Mouse (Mus musculus) intestine, embryonic 15.5 days (tissue): ENCODE data around the gene Senp8. TPM values are rescaled to one million over a fixed set of nuclear protein-coding genes. Genes with fewer than 3 reads are reported as not detected.
A peak's percentile ranks its signal among the peaks of the same experiment; 100 is the strongest.
"Not testable (repeated sequence)": the region's sequence is repeated elsewhere in the genome, so short reads cannot be mapped to it uniquely, and the experiment has no call there.

Experiments used
- ATAC-seq: fragments of 200-750 bp; cut with Nextera tagmentation; 2 replicates; pipeline ENCODE4 v1.8.0; 2017; ENCODE audit warnings: moderate TSS enrichment, moderate library complexity
- H3K27ac ChIP-seq: fragments of 300-500 bp; sonication (generic); 2 replicates; pipeline ENCODE4 v1.5.1; 2015; ENCODE audit warnings: mild to moderate bottlenecking, inconsistent platforms
- H3K27me3 ChIP-seq: fragments of 300-500 bp; sonication (generic); replicated peaks from 2 replicates; pipeline ENCODE4 v1.6.1; 2015; ENCODE audit warnings: inconsistent platforms
- H3K36me3 ChIP-seq: fragments of 300-500 bp; sonication (generic); 2 replicates; pipeline ENCODE4 v1.6.1; 2015; ENCODE audit warnings: inconsistent platforms
- H3K4me1 ChIP-seq: fragments of 300-500 bp; sonication (generic); replicated peaks from 2 replicates; pipeline ENCODE4 v1.6.1; 2015; ENCODE audit warnings: inconsistent platforms
- H3K4me2 ChIP-seq: fragments of 300-500 bp; sonication (generic); replicated peaks from 2 replicates; pipeline ENCODE4 v1.6.1; 2015; ENCODE audit warnings: mild to moderate bottlenecking, inconsistent platforms
- H3K4me3 ChIP-seq: fragments of 300-500 bp; sonication (generic); replicated peaks from 2 replicates; pipeline ENCODE4 v1.5.1; 2015; ENCODE audit warnings: inconsistent platforms
- H3K9ac ChIP-seq: fragments of 300-500 bp; sonication (generic); 2 replicates; pipeline ENCODE4 v1.6.1; 2015; ENCODE audit warnings: inconsistent platforms
- H3K9me3 ChIP-seq: fragments of 300-500 bp; sonication (generic); 2 replicates; pipeline ENCODE4 v1.6.1; 2016; ENCODE audit warnings: inconsistent platforms
- WGBS: fragments of 180-500 bp; shearing (Covaris S2); methylation state at CpG from one replicate; pipeline ENCODE4 v1.1.7; 2015; 5-methylcytosine and 5-hydroxymethylcytosine counted together
- polyA plus RNA-seq: library from polyadenylated mRNA; unstranded; fragments of >200 nt; fragmentation: Nextera tagmentation; extraction: Ambion mirVana; gene quantifications from 2 replicates; pipeline ENCODE4 v1.2.1, GENCODE M21; 2015

Senp8 gene
- 11.2 and 12.0 TPM in 2 replicates for polyA plus RNA-seq

DNA sequence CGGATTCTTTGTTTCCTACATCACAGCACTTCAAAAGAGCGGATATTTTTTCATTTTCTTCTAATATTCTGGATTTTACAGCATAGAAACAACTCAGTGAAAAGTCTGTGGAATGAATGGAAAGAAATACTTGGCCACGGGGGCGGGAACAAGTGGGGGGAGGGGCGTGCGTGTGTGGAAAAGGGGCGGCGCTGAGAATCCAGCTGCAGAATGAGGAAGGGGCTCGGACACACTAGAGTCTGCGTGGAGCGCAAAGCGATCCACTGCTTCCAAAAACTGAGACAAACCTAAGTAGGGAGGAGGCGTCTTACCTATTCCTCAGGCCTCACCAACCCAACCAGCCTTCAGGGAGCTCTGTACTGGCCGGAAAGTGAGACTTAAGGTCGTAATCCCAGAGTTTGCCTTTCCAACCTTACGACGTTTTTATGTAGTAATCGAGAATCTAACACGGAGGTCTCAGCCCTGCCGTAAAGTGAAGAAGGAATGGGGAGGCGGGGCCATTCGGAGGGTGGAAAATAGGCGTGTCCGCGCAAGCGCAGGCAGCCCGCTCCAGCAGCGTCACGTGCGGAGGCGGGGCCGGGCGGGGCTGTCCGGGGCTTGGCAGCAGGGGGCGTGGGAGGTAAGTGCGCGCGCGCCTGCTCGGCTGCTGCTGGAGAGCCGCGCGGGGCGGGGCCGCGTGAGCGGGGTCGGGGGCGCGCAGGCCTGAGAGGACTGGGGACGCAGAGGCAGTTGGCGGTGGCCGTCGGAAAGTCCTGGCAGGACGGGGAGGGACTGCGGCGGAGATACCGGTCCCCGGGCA, at the start of gene Senp8, which contains the start of gene Myo9a:
Senp8 (minus strand) TSS at position 444 of the 799 bp plus-strand sequence.
Myo9a (plus strand) TSS at position 630 of the 799 bp plus-strand sequence.
- peak within 1 kb of the TSS; percentile 94 for H3K4me3 ChIP-seq
- H3K27ac ChIP-seq = peak within 1 kb of the TSS; percentile 95
- H3K27me3 ChIP-seq = no peaks in the 10 kb centered on the region
- H3K4me1 ChIP-seq = peaks cover 4% of the 10 kb centered on the region; the same call in 1 of the 2 replicates
- H3K9ac ChIP-seq = peak within 1 kb of the TSS; percentile 84
- peak; percentile 97 for ATAC-seq
- H3K4me2 ChIP-seq = peak within 1 kb of the TSS; percentile 76
- no peaks in the 10 kb centered on the region for H3K9me3 ChIP-seq
- under 1% methylated on average over 59 of the region's 59 CpGs for WGBS
- H3K36me3 ChIP-seq = no peaks in the 10 kb centered on the region

DNA sequence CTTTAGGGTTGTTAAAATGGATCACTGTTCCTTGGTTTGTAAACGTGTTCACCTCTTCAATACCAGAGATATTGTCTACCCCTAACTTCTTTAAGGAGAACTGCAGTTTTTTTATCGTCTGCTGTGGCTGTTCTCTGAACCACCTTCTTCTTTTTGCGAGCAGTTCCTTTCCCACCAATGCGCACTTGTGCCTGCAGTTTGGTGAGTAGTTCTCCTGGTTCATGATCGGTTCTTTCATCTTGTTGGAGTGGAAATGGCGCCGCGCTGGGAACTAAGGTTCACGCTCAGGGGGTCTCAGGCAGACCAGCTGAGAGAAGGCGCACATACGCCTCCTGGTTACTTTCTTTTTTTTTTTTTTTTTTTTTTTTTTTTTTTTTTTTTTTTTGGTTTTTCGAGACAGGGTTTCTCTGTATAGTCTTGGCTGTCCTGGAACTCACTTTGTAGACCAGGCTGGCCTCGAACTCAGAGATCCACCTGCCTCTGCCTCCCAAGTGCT, 16.5 kb upstream of the Senp8 start:
- H3K9ac ChIP-seq, H3K9me3 ChIP-seq, H3K27me3 ChIP-seq, H3K4me1 ChIP-seq, H3K36me3 ChIP-seq, ATAC-seq, H3K4me2 ChIP-seq, H3K4me3 ChIP-seq, H3K27ac ChIP-seq: not testable (repeated sequence)
- WGBS = 84% methylated on average over 12 of the region's 13 CpGs

DNA sequence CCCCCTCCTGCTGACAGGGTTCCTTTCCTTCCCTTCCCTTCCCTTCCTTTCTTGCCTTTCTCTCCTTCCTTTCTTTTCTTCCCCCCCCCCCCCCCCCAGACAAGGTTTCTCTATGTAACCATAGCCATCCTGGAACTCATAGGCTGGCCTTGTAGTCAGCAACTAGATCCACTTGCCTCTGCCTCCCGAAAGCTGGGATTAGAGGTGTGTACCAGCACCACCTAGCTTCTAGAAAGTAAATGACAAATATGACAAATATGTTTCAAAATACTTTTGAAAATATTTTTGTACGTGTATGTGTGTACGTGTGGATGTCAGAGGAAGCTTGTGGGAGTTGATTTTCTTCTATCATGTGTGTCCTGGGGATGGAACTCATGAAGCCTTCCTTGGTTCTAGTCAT, 10.0 kb upstream of the Senp8 start:
- H3K4me1 ChIP-seq = no peaks in the 10 kb centered on the region
- H3K27me3 ChIP-seq = no peaks in the 10 kb centered on the region
- H3K4me3 ChIP-seq = no peak overlapping the region
- no peaks in the 10 kb centered on the region for H3K9me3 ChIP-seq
- H3K9ac ChIP-seq = no peak overlapping the region
- H3K4me2 ChIP-seq = no peak overlapping the region
- WGBS = 76% methylated on average over 3 of the region's 3 CpGs
- H3K27ac ChIP-seq = no peak overlapping the region
- ATAC-seq = no peak
- H3K36me3 ChIP-seq = no peaks in the 10 kb centered on the region

DNA sequence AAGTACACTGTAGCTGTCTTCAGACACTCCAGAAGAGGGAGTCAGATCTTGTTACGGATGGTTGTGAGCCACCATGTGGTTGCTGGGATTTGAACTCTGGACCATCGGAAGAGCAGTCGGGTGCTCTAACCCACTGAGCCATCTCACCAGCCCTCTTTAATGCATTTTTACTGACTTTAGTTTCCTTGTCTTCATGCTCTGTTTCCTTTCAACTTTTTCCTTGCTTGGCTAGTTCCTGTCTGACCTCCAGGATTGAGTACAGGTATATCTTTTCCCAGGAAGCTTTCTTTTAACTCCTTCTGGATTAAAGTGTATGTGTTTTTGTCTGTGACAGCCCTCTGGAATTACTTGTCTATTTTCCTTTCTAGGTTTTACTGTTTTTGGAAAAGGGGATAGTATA, 6.5 kb upstream of the Senp8 start:
- H3K9me3 ChIP-seq, H3K4me3 ChIP-seq, H3K27me3 ChIP-seq, H3K36me3 ChIP-seq, ATAC-seq, H3K27ac ChIP-seq, H3K9ac ChIP-seq, H3K4me2 ChIP-seq, H3K4me1 ChIP-seq: not testable (repeated sequence)
- 90% methylated on average over 3 of the region's 3 CpGs for WGBS

DNA sequence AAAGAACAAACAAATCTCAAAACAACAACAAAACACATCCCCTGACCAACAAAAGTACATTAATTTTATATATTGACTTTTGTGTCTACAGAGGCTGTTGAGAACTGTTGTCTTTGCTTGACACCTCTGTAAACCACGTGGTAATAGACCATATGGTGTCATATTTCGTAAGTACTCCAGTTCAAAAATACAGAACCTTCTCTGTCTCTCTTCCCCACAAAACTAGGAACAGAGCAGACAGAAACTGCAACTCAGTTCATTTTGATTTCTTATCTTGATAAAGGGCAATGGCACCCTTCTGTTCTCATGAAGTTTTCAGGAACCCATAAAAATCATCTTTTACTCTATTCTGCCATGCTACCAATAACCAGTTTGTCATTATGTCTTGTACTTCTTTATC, 4.7 kb upstream of the Senp8 start:
- Histone ChIP-seq H3K4me1 (0 out of 2 replicates have a peak, but pooled peaks cover 2% of the 10 kb centered on the region), H3K27ac (no peak overlapping the region), H3K9ac (no peak overlapping the region), H3K4me2 (no peak overlapping the region), H3K36me3 (no peaks in the 10 kb centered on the region), H3K27me3 (no peaks in the 10 kb centered on the region), H3K4me3 (no peak overlapping the region), H3K9me3 (no peaks in the 10 kb centered on the region)
- ATAC-seq = no peak
- 56% methylated on average over 2 of the region's 2 CpGs for WGBS

DNA sequence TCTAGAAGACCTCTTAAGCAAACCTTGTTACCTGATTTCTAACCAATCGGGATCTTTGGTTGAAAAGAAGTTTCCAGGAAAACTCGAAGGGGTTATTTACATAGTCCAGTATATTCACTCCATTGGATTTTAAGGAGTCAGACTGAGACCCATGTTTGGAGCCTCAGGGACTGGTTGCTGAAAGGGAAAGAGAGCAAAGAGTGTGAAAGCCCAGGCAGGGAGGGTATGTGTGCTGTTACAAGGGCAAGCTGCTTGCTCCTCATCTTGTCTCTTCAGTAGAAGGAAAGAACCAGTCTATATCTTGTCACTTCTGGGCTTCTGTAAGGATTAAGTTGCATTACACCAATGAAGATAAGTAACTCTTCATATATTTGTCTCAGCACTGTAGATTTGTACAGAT, 1.5 kb upstream of the Senp8 start:
- Histone ChIP-seq H3K4me3 (peak overlapping the region; percentile 94), H3K4me2 (peak overlapping the region; percentile 76), H3K27ac (no peak overlapping the region), H3K9me3 (no peaks in the 10 kb centered on the region), H3K27me3 (no peaks in the 10 kb centered on the region), H3K36me3 (no peaks in the 10 kb centered on the region), H3K4me1 (peaks cover 4% of the 10 kb centered on the region; the same call in 1 of the 2 replicates), H3K9ac (peak overlapping the region; percentile 84)
- 2% methylated on average over 2 of the region's 2 CpGs for WGBS
- ATAC-seq = no peak

DNA sequence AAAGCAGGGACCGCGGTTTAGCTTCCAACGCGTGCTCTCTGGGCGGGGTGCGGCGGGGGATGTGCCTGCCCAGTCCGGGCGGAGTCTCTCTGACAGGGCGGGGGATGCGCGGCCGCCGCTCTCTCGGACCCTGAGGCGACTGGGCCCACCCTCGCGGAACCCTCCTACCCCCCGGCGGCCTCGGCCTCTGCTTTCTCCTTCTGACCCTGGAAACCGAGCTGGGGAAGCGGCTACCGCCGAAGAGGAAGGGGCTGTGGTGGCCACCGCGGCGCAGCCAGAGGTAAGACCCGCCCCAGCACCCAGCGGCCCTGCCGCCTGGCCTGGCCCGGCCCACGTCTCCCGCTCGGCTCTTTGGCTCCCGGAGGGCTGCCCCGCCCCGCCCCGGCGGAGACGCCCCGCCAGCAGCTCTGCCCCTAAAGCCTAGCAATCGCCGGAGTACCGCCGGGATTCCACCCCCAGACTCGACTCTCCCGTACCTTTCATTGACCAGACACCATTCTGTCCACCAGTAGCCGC, 614 bp upstream of the Senp8 start:
- Histone ChIP-seq H3K36me3 (no peaks in the 10 kb centered on the region), H3K9ac (peak overlapping the region; percentile 84), H3K4me3 (peak overlapping the region; percentile 94), H3K4me1 (peaks cover 4% of the 10 kb centered on the region; the same call in 1 of the 2 replicates), H3K9me3 (no peaks in the 10 kb centered on the region), H3K27me3 (no peaks in the 10 kb centered on the region), H3K27ac (peak overlapping the region; percentile 95), H3K4me2 (peak overlapping the region; percentile 76)
- ATAC-seq = peak; percentile 98
- WGBS = under 1% methylated on average over 48 of the region's 49 CpGs

DNA sequence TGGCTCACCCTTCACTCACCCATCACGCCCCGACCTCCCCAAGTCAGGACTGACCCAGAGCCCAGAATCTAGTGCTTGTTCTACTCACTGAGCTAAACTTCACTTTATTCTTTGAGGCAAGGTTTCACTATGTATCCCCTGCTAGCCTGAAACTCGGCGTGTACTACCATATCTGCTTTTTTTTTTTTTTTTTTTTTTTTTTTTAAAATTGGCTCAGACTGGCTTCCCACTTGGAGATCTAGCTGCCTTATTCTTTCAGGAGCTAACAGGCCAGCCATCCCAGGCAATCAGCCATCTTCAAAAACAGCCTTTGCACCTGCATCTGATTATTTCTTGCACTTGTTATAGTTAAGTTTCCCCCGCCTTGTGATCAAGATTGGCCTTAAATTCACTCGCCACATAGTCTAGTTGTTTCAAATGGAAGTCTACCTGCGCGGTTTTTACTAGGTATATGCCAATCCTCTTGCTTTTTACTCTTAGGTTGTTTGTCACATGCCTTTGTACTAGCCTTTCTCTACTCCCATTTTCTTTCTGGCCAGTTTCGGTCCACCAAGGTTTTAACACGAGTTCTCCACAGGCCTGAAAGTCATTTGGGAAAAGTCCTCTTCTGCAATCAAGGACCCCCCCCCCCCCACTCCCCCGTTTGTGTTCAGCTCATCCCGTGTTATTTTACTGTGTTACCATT, 787 bp downstream of the Senp8 start:
- Histone ChIP-seq H3K9ac (peak overlapping the region; percentile 62; the same call in 1 of the 2 replicates), H3K4me2 (peak overlapping the region; percentile 65), H3K36me3 (no peaks in the 10 kb centered on the region), H3K9me3 (no peaks in the 10 kb centered on the region), H3K27me3 (no peaks in the 10 kb centered on the region), H3K4me3 (peak overlapping the region; percentile 94), H3K27ac (no peak overlapping the region), H3K4me1 (peaks cover 4% of the 10 kb centered on the region; the same call in 1 of the 2 replicates)
- no peak for ATAC-seq
- 33% methylated on average over 12 of the region's 12 CpGs for WGBS

DNA sequence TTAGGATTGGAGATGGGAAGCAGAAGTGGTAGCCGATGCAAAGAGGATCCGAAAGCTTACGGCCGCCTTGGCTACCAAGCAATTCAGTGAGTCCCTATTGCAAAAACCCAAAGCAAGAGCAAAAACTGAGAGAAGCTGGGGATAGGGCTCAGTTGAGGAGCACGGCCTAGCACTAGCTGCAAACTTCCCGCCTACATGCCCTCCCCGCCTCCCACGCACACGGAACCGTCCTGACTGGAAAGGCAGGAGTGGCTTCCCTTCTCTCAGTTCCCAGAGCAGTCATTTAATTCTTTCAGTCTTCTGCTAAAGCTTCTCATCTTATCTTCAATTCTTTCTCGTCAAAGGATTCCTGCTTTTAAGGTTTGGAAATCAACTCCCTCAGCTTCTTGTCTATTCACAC, 1.5 kb downstream of the Senp8 start:
- Histone ChIP-seq H3K27me3 (no peaks in the 10 kb centered on the region), H3K9ac (no peak overlapping the region), H3K36me3 (no peaks in the 10 kb centered on the region), H3K9me3 (no peaks in the 10 kb centered on the region), H3K4me2 (no peak overlapping the region), H3K4me1 (peaks cover 4% of the 10 kb centered on the region; the same call in 1 of the 2 replicates), H3K27ac (no peak overlapping the region), H3K4me3 (no peak overlapping the region)
- 86% methylated on average over 11 of the region's 11 CpGs for WGBS
- no peak for ATAC-seq

DNA sequence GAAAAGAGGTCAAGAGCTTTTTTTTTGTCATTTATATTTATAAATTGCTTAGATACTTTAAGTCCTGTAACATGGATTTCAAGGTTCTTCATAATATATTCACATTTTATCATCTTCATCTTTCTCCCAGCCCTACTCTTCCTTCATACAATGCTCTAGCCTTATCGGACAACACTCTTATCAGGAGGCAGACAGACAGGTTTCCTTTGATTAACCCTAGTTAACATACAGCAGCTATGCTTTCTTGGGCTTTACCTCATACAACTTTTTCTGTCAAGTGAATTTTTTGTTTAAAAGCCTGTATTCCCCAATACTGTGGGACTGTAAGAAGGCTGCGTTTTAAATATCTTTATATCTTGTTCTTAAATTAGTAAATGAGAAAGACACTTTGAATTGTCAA, 2.1 kb downstream of the Senp8 start:
- Histone ChIP-seq H3K4me2 (no peak overlapping the region), H3K27me3 (no peaks in the 10 kb centered on the region), H3K36me3 (no peaks in the 10 kb centered on the region), H3K4me3 (no peak overlapping the region), H3K4me1 (peaks cover 4% of the 10 kb centered on the region; the same call in 1 of the 2 replicates), H3K27ac (no peak overlapping the region), H3K9me3 (no peaks in the 10 kb centered on the region), H3K9ac (no peak overlapping the region)
- 87% methylated on average over 2 of the region's 2 CpGs for WGBS
- ATAC-seq = no peak

DNA sequence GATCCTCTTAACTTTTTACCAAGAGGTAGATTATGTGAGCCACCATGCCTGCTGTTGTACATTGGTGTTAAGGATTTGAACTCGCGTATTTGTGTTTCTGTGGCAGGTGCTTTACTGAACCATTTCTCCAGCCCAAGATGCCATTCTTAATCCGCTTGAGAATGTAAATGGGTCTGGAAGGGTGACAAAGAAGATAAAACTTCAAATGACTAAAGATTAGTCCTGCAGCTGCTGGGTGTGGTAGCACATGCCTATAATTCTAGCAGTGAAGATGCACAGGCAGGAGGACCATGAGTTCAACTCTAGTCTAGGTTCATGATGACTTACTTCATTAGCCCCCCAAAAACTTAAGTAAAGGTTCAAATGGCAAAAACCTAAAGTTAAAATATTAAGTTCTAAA, 6.6 kb downstream of the Senp8 start:
- no peak for ATAC-seq
- Histone ChIP-seq H3K4me3 (no peak overlapping the region), H3K4me2 (no peak overlapping the region), H3K9ac (no peak overlapping the region), H3K27ac (no peak overlapping the region), H3K9me3 (no peaks in the 10 kb centered on the region), H3K4me1 (no peaks in the 10 kb centered on the region), H3K27me3 (no peaks in the 10 kb centered on the region), H3K36me3 (no peaks in the 10 kb centered on the region)
- WGBS = 93% methylated on average over 3 of the region's 3 CpGs

DNA sequence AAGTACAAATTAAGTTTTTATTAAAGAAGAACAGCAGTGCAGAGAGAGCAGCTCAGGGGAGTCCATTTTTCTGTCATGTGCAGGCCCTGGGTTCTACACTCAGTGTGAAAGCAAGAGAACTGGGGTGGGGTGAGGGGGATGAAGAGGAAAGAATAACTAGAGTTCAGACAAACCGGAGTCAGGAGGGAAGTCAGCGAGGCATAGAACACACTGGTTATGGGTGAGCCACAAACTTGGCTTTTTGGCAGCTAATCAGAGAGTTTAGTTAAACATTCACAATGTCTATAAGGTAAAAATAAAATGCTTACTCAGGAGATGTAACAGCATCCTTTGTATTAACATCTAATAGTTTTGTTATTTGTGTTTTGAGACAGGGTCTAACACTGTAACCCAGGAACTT, 9.9 kb downstream of the Senp8 start:
- no peak overlapping the region for H3K27ac ChIP-seq

More for the DNA sequence above, 9.9 kb downstream of the Senp8 start:
- H3K36me3 ChIP-seq = no peaks in the 10 kb centered on the region
- no peaks in the 10 kb centered on the region for H3K4me1 ChIP-seq
- WGBS = 88% methylated on average over 2 of the region's 2 CpGs
- no peak overlapping the region for H3K4me2 ChIP-seq
- no peak for ATAC-seq
- H3K4me3 ChIP-seq = no peak overlapping the region
- H3K27me3 ChIP-seq = no peaks in the 10 kb centered on the region
- H3K9me3 ChIP-seq = no peaks in the 10 kb centered on the region
- H3K9ac ChIP-seq = no peak overlapping the region
